Mouse (Mus musculus) liver, postnatal 0 days (tissue): ENCODE measurements around the gene Ptcd2. TPM values are rescaled to one million over a fixed set of nuclear protein-coding genes. Genes with fewer than 3 reads are reported as not detected.
"Not testable (repeated sequence)": the region's sequence is repeated elsewhere in the genome, so short reads cannot be mapped to it uniquely, and the experiment has no call there.

Experiments
- ATAC-seq: fragments of 200-750 bp; cut with Nextera tagmentation; 2 replicates; pipeline ENCODE4 v1.8.0; 2017; ENCODE audit warnings: mild to moderate bottlenecking, moderate library complexity
- DNase-seq: peaks from one replicate; pipeline ENCODE4 v3.0.0-alpha.2; 2016
- H3K27ac ChIP-seq: fragments of 300-500 bp; sonication (generic); 2 replicates; pipeline ENCODE4 v1.5.1; 2014; ENCODE audit warnings: antibody characterized with exemption, moderate library complexity, mild to moderate bottlenecking, low read depth
- H3K27me3 ChIP-seq: fragments of 300-500 bp; sonication (generic); 2 replicates; pipeline ENCODE4 v1.6.1; 2014; ENCODE audit warnings: low read length, control low read depth, mixed read lengths; ENCODE audit not compliant: insufficient read depth
- H3K36me3 ChIP-seq: fragments of 300-500 bp; sonication (generic); replicated peaks from 2 replicates; pipeline ENCODE4 v1.6.1; 2014; ENCODE audit warnings: mild to moderate bottlenecking, control low read depth, low read length, moderate library complexity, mixed read lengths; ENCODE audit not compliant: insufficient read depth
- H3K4me1 ChIP-seq: fragments of 300-500 bp; sonication (generic); 2 replicates; pipeline ENCODE4 v1.6.1; 2014; ENCODE audit warnings: antibody characterized with exemption, mild to moderate bottlenecking, control low read depth; ENCODE audit not compliant: insufficient read depth
- H3K4me2 ChIP-seq: fragments of 300-500 bp; sonication (generic); 2 replicates; pipeline ENCODE4 v1.6.1; 2014; ENCODE audit warnings: low read depth, mild to moderate bottlenecking, low read length, moderate library complexity, mixed read lengths
- H3K4me3 ChIP-seq: fragments of 300-500 bp; sonication (generic); 2 replicates; pipeline ENCODE4 v1.5.1; 2014; ENCODE audit warnings: low read depth, low read length
- H3K9ac ChIP-seq: fragments of 300-500 bp; sonication (generic); replicated peaks from 2 replicates; pipeline ENCODE4 v1.6.1; 2014; ENCODE audit warnings: mild to moderate bottlenecking, moderate library complexity
- H3K9me3 ChIP-seq: fragments of 300-500 bp; sonication (generic); 2 replicates; pipeline ENCODE4 v1.6.1; 2016; ENCODE audit warnings: mild to moderate bottlenecking, control low read depth, low read length, mixed read lengths
- CTCF ChIP-seq: sonication (generic); IDR thresholded peaks from 2 replicates; pipeline ENCODE4 v1.5.1; 2016; ENCODE audit warnings: antibody characterized with exemption, low read depth
- EP300 ChIP-seq: IDR thresholded peaks from 2 replicates; pipeline ENCODE4 v1.6.1; 2016; ENCODE audit warnings: antibody characterized with exemption, low read depth, mild to moderate bottlenecking
- WGBS: fragments of 180-500 bp; shearing (Covaris S2); extraction: QIAGEN DNeasy Blood & Tissue Kit; methylation state at CpG from one replicate; pipeline ENCODE4 v1.1.7; 2014; ENCODE audit not compliant: insufficient replicate concordance; 5-methylcytosine and 5-hydroxymethylcytosine counted together
- polyA plus RNA-seq: library from polyadenylated mRNA; unstranded; fragments of >200 nt; fragmentation: Nextera tagmentation; extraction: Ambion mirVana; gene quantifications from 2 replicates; pipeline ENCODE4 v1.2.1, GENCODE M21; 2015

Ptcd2 gene
- polyA plus RNA-seq, 1 experiment from 2014 or later = 23.8 TPM

- H3K36me3 ChIP-seq = peaks cover 72% of the 10 kb centered on the region
- DNase-seq (no peak), ATAC-seq (no peak)
- H3K27me3 ChIP-seq = no peaks in the 10 kb centered on the region
- no peak overlapping the region for H3K9ac ChIP-seq
- H3K4me3 ChIP-seq = no peak overlapping the region
- no peaks in the 10 kb centered on the region for H3K9me3 ChIP-seq
- WGBS = 70% methylated on average over 4 of the region's 4 CpGs
- TF ChIP-seq CTCF (no peak), EP300 (no peak)
- no peaks in the 10 kb centered on the region for H3K4me1 ChIP-seq
- H3K27ac ChIP-seq = no peak overlapping the region
- no peak overlapping the region for H3K4me2 ChIP-seq
Observed at GRCm38 (mm10) chr13:99331255-99331654, 13.2 kb downstream of the Ptcd2 start.

GRCm38 (mm10) chr13:99324337-99324685 is 20.2 kb downstream of the Ptcd2 start:
- 85% methylated on average over 8 of the region's 8 CpGs for WGBS

DNA sequence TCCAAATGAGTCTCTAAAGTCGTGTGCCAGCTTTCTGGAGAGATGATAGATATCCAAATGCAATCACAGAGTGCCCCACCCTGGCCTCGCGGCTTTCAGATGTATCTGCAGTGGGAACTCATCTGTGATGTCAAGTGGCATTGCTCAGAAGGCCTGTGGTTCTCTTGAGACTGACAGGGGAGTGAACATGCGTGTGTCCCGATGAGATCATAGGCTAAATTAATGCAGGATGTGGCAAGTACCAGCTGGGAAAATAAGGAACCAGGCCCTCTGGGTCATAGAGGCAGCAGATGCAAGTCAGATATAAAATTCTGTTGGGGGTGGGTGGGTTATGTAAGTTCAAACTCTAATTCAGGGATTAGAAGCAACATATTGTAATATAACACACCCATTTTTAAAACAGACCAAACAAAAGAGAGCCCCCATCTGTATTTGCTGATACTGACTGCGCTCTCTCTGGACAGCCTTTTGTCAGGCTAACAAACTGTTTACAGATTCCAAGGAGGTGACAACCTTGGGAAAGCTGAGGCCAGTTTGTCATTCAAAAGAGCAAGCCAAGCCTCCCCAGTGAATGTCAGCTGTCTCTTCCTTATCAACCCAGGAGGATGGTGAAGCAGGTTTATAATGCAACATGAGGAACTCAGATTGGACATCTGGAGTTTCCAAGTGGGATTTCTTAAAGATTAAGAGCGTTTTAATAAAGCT is 20.7 kb downstream of the Ptcd2 start:
- ATAC-seq = 0 out of 2 replicates have a peak, but pooled peaks have one; percentile 23
- Histone ChIP-seq H3K27me3 (no peaks in the 10 kb centered on the region), H3K9me3 (no peaks in the 10 kb centered on the region), H3K4me2 (no peak overlapping the region), H3K4me1 (no peaks in the 10 kb centered on the region), H3K4me3 (no peak overlapping the region), H3K9ac (no peak overlapping the region), H3K27ac (no peak overlapping the region), H3K36me3 (peaks cover 62% of the 10 kb centered on the region)
- WGBS = 70% methylated on average over 7 of the region's 7 CpGs
- no peak for DNase-seq
- TF ChIP-seq CTCF (no peak), EP300 (no peak)

More at GRCm38 (mm10) chr13:99324337-99324685, 20.2 kb downstream of the Ptcd2 start:
- not testable (repeated sequence) for H3K4me2 ChIP-seq, H3K27ac ChIP-seq, H3K4me3 ChIP-seq, ATAC-seq, DNase-seq, H3K9ac ChIP-seq, H3K4me1 ChIP-seq, H3K9me3 ChIP-seq, H3K27me3 ChIP-seq
- peaks cover 61% of the 10 kb centered on the region for H3K36me3 ChIP-seq

DNA sequence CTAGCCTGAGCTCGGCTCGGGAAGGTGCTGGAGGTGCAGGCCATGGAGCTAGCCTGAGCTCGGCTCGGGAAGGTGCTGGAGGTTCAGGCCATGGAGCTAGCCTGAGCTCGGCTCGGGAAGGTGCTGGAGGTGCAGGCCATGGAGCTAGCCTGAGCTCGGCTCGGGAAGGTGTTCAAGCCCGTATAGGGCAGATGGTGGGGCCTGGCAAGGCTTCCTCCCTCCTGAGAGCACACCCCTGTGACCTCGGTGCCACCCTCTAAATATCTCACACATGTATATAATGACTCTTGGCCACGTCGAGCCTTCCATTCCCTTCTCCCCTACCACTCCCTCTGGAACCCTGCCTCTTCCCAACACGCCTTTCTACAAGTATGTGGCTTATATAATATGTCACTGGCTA is 21.6 kb downstream of the Ptcd2 start:
- H3K27me3 ChIP-seq, H3K4me2 ChIP-seq, H3K4me3 ChIP-seq, H3K9me3 ChIP-seq, H3K4me1 ChIP-seq, DNase-seq, ATAC-seq, H3K27ac ChIP-seq, H3K9ac ChIP-seq: not testable (repeated sequence)
- peaks cover 57% of the 10 kb centered on the region for H3K36me3 ChIP-seq
- 89% methylated on average over 13 of the region's 13 CpGs for WGBS

DNA sequence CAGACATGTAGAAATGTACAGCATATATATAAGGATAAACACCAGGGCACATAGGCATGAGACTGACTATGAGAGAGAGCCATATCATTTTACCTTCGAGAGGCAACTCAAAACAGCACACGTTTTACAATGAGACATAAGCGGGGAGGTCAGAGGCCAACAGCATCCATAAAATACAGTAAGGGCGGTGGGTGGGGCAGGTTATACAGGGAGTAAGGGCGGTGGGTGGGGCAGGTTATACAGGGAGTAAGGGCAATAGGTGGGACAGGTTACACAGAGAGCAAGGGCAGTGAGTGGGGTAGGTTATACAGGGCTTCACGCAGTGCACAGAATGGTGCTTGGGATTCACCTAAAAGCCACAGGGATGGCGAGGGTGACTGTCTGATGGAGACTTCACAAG is 24.1 kb downstream of the Ptcd2 start:
- H3K4me3 ChIP-seq = no peak overlapping the region
- H3K9me3 ChIP-seq = no peaks in the 10 kb centered on the region
- H3K4me2 ChIP-seq = no peak overlapping the region
- no peak overlapping the region for H3K27ac ChIP-seq
- TF ChIP-seq CTCF (no peak), EP300 (no peak)
- H3K27me3 ChIP-seq = no peaks in the 10 kb centered on the region
- H3K4me1 ChIP-seq = no peaks in the 10 kb centered on the region
- 84% methylated on average over 7 of the region's 7 CpGs for WGBS
- ATAC-seq (no peak), DNase-seq (no peak)
- no peak overlapping the region for H3K9ac ChIP-seq
- peaks cover 37% of the 10 kb centered on the region for H3K36me3 ChIP-seq

DNA sequence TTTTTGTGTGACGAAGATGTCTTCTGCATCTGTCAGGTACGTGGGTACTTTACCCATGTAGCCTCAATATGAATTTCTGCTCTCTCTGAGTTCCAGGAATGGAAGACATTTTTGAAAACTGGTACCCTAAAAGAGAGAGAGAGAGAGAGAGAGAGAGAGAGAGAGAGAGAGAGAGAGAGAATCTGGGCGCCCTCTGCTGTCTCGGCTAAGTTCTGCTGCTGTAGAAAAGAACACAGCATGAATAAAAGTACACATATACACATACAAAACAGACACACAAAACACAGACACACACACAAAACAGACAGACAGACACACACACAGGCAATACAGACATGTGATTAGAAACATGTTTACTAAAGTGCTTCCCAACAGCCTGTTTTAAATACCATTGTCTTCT is 27.4 kb downstream of the Ptcd2 start:
- Histone ChIP-seq H3K4me2 (no peak overlapping the region), H3K4me1 (no peaks in the 10 kb centered on the region), H3K4me3 (no peak overlapping the region), H3K9ac (no peak overlapping the region), H3K27ac (no peak overlapping the region), H3K27me3 (no peaks in the 10 kb centered on the region), H3K36me3 (peaks cover 24% of the 10 kb centered on the region), H3K9me3 (no peaks in the 10 kb centered on the region)
- TF ChIP-seq EP300 (no peak), CTCF (peak; percentile 55)
- DNase-seq (no peak), ATAC-seq (no peak)
- 41% methylated on average over 4 of the region's 4 CpGs for WGBS

GRCm38 (mm10) chr13:99316366-99316765 is 28.1 kb downstream of the Ptcd2 start:
- Histone ChIP-seq H3K9ac (no peak overlapping the region), H3K36me3 (peaks cover 22% of the 10 kb centered on the region), H3K27ac (no peak overlapping the region), H3K4me3 (no peak overlapping the region), H3K4me2 (no peak overlapping the region), H3K27me3 (no peaks in the 10 kb centered on the region), H3K9me3 (no peaks in the 10 kb centered on the region), H3K4me1 (no peaks in the 10 kb centered on the region)
- TF ChIP-seq CTCF (no peak), EP300 (no peak)
- WGBS = 77% methylated on average over 6 of the region's 6 CpGs
- ATAC-seq (no peak), DNase-seq (no peak)
